Mouse (Mus musculus) embryonic fibroblast, embryonic 13.5 days (primary cell): ENCODE data around the gene Grpel1. TPM values are rescaled to one million over a fixed set of nuclear protein-coding genes. Genes with fewer than 3 reads are reported as not detected.

ENCODE experiments used
- H3K27ac ChIP-seq: 2 replicates; pipeline ENCODE4 v1.5.1; 2012; ENCODE audit warnings: low read length, control low read depth, inconsistent platforms; ENCODE audit not compliant: insufficient read depth
- H3K4me1 ChIP-seq: 2 replicates; pipeline ENCODE4 v1.6.1; 2011; ENCODE audit warnings: low read length; ENCODE audit not compliant: control insufficient read depth, insufficient read depth
- H3K4me3 ChIP-seq: 2 replicates; pipeline ENCODE4 v1.5.1; 2011; ENCODE audit warnings: mild to moderate bottlenecking, control low read depth, low read length; ENCODE audit not compliant: insufficient read depth
- CTCF ChIP-seq: IDR thresholded peaks from 2 replicates; pipeline ENCODE4 v1.5.1; 2011; ENCODE audit warnings: mild to moderate bottlenecking, control low read depth, low read length, moderate library complexity, borderline replicate concordance; ENCODE audit not compliant: insufficient read depth
- POLR2A ChIP-seq: IDR thresholded peaks from 2 replicates; pipeline ENCODE4 v1.6.1; 2011; ENCODE audit warnings: low read depth, mild to moderate bottlenecking, control low read depth, low read length, moderate library complexity
- polyA plus RNA-seq: library from polyadenylated mRNA; stranded (reverse); fragments of >200 nt; gene quantifications from 2 replicates; pipeline ENCODE4 v1.2.4, GENCODE M21; 2011; ENCODE audit warnings: low read depth; ENCODE audit not compliant: missing spikeins, insufficient read length

Gene Grpel1
- polyA plus RNA-seq, 1 experiment = 21.5 TPM

DNA sequence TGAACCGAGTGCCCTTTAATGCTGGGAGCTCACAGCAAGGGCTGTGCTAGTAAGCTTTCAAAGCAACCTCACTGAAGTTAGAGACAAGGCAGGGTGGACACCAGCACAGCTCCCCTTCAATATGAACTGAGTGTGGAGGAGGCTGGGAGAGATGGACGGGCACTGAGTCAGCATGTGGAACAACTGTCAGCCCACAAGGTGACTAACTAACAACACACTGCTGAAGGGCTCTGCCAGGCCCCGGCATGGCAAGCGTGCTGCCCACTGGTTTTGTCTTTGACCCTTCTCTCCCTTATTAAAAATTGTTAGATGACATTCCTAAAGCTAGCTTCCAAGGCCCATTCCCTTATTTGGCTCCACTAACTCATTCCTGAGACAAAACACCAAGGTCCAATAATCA, 7.1 kb upstream of the Grpel1 start:
- no peak for TF ChIP-seq POLR2A
- TF ChIP-seq CTCF = no peak
- Histone ChIP-seq H3K4me1 (peaks cover 12% of the 10 kb centered on the region), H3K4me3 (no peak overlapping the region), H3K27ac (peak overlapping the region; percentile 21; the same call in 1 of the 2 replicates)

DNA sequence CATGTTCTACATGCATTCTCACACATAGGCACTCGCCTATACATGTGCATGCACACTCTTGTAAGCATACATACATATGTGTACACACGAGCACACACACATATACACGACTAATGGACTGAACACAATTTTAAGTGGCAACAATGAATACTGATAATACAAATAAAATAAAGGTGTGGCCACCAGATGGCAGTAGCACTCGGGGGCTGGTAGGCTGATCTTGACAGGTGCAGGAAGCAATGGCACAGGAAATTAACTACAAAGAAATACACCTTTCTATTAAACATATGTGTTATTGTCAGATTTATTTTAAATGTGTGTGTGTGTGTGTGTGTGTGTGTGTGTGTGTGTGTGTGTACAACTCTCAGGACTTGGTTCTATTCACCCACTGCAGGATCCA, 5.9 kb upstream of the Grpel1 start:
- H3K27ac ChIP-seq = no peak overlapping the region
- H3K4me1 ChIP-seq = peaks cover 12% of the 10 kb centered on the region
- TF ChIP-seq CTCF (peak; percentile 47; the same call in 1 of the 2 replicates), POLR2A (no peak)
- H3K4me3 ChIP-seq = no peak overlapping the region

DNA sequence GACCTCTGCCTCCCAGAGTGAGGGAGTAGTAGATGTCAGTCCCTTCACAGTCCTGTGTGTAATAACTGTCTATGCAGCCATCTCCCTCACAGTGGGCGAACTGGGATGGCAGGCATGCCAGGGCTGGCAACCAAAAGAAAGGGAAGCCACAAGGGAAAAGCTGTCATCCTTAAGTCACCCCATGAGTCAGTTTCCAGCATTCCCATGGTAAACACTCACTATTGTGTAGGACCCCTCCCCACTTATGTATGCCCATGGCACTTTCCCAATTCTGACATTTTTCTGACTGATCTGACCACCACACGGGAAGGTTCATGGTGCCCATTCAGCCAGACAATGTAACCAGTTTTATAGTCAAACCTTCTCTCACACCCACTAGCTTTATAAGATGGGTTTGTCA, 4.1 kb upstream of the Grpel1 start:
- H3K27ac ChIP-seq = no peak overlapping the region; the same call in 1 of the 2 replicates
- TF ChIP-seq CTCF (no peak), POLR2A (no peak)
- peaks cover 12% of the 10 kb centered on the region for H3K4me1 ChIP-seq
- no peak overlapping the region for H3K4me3 ChIP-seq

DNA sequence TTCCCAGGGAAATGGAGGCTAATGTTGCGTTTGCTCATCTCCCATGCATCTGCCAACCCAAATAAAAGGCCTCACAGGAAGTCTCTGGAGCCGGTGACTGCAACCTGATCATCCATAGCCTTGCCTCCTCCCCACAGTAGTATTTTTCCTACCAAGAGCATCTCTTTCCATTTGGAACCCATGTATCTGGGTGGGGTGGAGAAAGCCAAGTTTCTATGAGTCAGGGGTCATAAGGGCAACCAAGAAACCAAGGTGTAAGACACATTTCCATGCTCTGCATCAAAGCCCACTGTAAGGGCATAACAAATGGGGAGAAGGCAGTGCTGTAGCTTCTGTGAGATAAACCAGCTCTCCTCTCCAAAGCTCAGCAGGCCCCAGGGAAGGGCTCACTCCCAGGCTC, 3.6 kb upstream of the Grpel1 start:
- Histone ChIP-seq H3K4me1 (peaks cover 12% of the 10 kb centered on the region), H3K4me3 (no peak overlapping the region), H3K27ac (no peak overlapping the region)
- no peak for TF ChIP-seq CTCF
- no peak for TF ChIP-seq POLR2A

DNA sequence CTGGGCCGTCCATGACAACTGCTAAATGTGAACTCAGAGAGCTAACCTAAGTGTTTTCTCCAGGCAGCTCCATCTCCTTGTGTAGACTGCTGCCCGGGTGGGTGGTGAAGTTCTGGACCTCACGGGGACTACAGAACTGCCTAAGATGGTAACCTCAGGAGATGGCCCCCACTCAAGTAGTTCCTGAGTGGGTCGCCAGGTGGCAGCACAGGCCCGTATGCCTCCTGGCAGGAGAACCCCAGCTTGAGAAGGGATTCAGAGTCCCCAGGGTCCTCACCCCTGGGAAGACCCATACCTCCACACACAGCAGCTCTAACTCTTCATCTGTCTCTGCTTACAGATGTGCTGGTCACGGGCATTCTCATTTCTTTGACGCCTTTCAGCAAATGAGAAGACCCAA, 2.0 kb upstream of the Grpel1 start:
- H3K4me3 ChIP-seq = no peak overlapping the region
- H3K27ac ChIP-seq = no peak overlapping the region
- TF ChIP-seq POLR2A (no peak), CTCF (peak; percentile 69)
- peaks cover 12% of the 10 kb centered on the region; the same call in 1 of the 2 replicates for H3K4me1 ChIP-seq

DNA sequence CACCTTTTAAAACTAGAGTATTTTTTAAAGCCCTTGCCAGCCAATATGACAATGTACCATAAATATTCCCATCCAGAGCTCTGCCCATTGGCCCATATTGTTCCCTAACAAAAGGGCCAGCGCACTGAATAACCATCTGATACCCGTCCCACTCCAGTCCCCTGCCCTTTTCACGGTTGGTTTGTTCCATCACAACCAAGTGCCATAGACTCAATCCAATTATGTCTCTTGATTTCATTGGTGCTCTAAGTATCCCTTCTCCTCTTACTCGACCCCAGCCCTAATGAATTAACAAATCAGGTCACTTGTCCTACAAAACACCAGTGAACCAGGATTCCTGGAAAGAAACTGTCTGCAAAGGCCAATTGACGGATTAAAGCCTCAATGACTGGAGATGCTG, 1.4 kb upstream of the Grpel1 start:
- no peak overlapping the region for H3K27ac ChIP-seq
- TF ChIP-seq POLR2A = no peak
- no peak for TF ChIP-seq CTCF
- H3K4me1 ChIP-seq = peaks cover 12% of the 10 kb centered on the region; the same call in 1 of the 2 replicates
- H3K4me3 ChIP-seq = no peak overlapping the region

DNA sequence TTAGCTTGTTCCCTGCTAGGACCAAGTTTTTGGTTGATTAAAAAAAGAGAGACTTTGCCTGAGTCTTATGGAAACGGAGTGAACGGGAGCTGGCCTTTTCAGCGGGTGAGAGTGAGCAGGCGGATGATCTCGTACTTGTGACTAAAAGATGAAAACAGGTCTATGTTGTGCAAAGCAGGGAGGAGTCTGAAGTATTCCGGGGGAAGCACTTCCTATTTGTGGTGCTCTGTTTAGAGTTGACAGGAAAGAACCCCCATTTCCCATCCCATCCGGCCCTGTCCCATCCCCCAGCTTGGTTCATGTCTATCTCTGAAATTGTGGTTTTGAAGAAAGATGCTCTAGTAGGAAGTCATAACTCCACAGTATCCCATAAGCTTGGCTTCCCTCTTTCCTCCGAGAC, 1.1 kb downstream of the Grpel1 start:
- Histone ChIP-seq H3K4me3 (peak overlapping the region; percentile 92), H3K27ac (no peak overlapping the region), H3K4me1 (peaks cover 7% of the 10 kb centered on the region; the same call in 1 of the 2 replicates)
- TF ChIP-seq CTCF = no peak
- TF ChIP-seq POLR2A = no peak

DNA sequence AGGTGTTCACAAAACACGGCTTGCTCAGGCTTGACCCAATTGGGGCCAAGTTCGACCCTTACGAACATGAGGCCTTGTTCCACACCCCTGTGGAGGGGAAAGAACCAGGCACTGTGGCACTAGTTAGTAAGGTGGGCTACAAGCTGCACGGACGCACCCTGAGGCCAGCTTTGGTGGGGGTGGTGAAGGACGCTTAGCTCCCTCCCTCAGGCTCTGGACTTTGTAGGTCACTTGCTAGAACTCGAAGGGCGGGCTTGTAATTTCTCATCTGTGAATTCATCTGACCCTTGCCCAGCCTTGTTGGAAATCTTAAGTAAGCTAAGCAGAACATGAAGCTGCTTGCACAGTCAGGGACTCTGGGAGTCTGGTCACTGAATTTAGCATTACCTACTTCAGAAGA, 6.4 kb downstream of the Grpel1 start:
- H3K4me1 ChIP-seq = no peaks in the 10 kb centered on the region
- TF ChIP-seq CTCF = no peak
- TF ChIP-seq POLR2A = no peak
- no peak overlapping the region for H3K4me3 ChIP-seq
- H3K27ac ChIP-seq = no peak overlapping the region

DNA sequence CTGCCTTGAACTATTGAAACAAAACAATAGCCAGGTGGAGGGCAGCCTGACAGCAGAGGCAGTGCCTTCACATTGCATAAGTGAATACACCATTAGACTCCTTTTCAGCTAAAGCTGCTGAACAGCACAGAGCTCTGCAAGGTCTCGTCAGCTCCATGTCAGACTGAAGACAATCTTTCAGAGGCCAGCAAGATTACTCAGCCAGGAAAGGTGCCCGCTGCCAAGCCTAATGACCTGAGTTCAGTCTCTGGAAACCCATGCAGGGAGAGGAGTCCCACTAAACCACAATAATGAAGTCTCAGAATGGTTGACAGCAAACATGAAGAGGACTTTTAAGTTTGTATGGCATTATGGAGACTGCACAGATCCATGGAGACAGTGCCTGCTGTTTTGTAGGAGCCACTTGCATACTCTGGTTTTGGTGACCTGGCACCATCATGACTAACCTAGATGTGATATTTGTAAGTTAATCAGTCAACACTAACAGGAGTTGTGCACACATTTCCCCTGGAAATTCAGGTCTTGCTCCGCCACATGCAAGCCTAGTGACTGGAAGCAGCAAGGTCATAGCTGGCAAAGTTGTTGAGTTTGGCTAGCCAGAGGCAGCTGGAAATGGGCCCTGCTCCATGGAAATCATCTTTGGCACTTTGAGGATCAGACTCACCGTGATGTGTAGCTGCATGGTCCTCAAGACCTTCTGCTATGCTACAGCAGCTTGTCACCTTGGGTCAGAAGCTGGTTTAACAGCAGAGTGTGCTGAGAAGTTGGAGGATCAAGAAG, 8.3 kb downstream of the Grpel1 start:
- TF ChIP-seq POLR2A (no peak), CTCF (no peak)
- no peak overlapping the region for H3K27ac ChIP-seq
- no peaks in the 10 kb centered on the region for H3K4me1 ChIP-seq
- H3K4me3 ChIP-seq = no peak overlapping the region

DNA sequence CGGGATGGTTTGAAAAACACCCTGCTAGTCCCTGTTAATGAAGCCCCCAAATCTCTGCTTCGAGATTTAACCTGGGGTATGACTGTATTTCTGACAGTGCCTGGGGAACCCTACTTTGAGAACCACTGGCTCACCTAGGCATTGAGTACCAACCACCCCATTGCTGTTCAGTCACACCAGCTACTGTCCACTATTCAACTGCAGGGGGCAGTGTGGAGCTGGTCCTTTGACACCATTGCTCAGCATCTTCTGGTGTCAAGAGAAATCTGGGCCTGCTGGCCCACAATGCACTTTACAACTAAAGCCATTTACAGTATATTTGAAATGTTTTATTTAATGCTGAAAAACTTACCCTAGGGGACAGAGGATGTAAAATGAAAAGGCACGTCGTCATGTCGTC, 9.5 kb downstream of the Grpel1 start:
- Histone ChIP-seq H3K4me1 (no peaks in the 10 kb centered on the region), H3K27ac (no peak overlapping the region), H3K4me3 (no peak overlapping the region)
- TF ChIP-seq POLR2A (no peak), CTCF (peak; percentile 65; the same call in 1 of the 2 replicates)
